Mouse (Mus musculus) forebrain, embryonic 13.5 days (tissue): Measurements from ENCODE around the gene Dscam. TPM values are rescaled to one million over a fixed set of nuclear protein-coding genes. Genes with fewer than 3 reads are reported as not detected.
A peak's percentile ranks its signal among the peaks of the same experiment; 100 is the strongest.

ENCODE experiments used
- ATAC-seq: fragments of 200-750 bp; cut with Nextera tagmentation; 2 replicates; pipeline ENCODE4 v1.8.0; 2017
- H3K27ac ChIP-seq: fragments of 300-500 bp; sonication (generic); 2 replicates; pipeline ENCODE4 v1.5.1; 2015; ENCODE audit warnings: inconsistent platforms, mild to moderate bottlenecking, moderate library complexity
- H3K27me3 ChIP-seq: fragments of 300-500 bp; sonication (generic); 2 replicates; pipeline ENCODE4 v1.6.1; 2015; ENCODE audit warnings: mild to moderate bottlenecking, inconsistent platforms
- H3K36me3 ChIP-seq: fragments of 300-500 bp; sonication (generic); 2 replicates; pipeline ENCODE4 v1.6.1; 2015; ENCODE audit warnings: mild to moderate bottlenecking, inconsistent platforms; ENCODE audit not compliant: poor library complexity, severe bottlenecking
- H3K4me1 ChIP-seq: fragments of 300-500 bp; sonication (generic); 2 replicates; pipeline ENCODE4 v1.6.1; 2015; ENCODE audit warnings: inconsistent platforms
- H3K4me2 ChIP-seq: fragments of 300-500 bp; sonication (generic); 2 replicates; pipeline ENCODE4 v1.6.1; 2015; ENCODE audit warnings: inconsistent platforms, mild to moderate bottlenecking, moderate library complexity
- H3K4me3 ChIP-seq: fragments of 300-500 bp; sonication (generic); 2 replicates; pipeline ENCODE4 v1.5.1; 2015; ENCODE audit warnings: mild to moderate bottlenecking, inconsistent platforms
- H3K9ac ChIP-seq: fragments of 300-500 bp; sonication (generic); 2 replicates; pipeline ENCODE4 v1.6.1; 2015; ENCODE audit warnings: mild to moderate bottlenecking, inconsistent platforms
- H3K9me3 ChIP-seq: fragments of 300-500 bp; sonication (generic); replicated peaks from 2 replicates; pipeline ENCODE4 v1.6.1; 2016; ENCODE audit warnings: inconsistent platforms
- WGBS: fragments of 180-500 bp; shearing (Covaris S2); methylation state at CpG from one replicate; pipeline ENCODE4 v1.1.7; 2015; 5-methylcytosine and 5-hydroxymethylcytosine counted together
- polyA plus RNA-seq: library from polyadenylated mRNA; unstranded; fragments of >200 nt; fragmentation: Nextera tagmentation; extraction: Ambion mirVana; gene quantifications from 2 replicates; pipeline ENCODE4 v1.2.1, GENCODE M21; 2015

Gene Dscam
- polyA plus RNA-seq, 1 experiment from 2014 or later: 3.5 TPM

GRCm38 (mm10) chr16:96779021-96779420, 391.5 kb downstream of the Dscam start:
- no peak overlapping the region for H3K4me2 ChIP-seq
- H3K9ac ChIP-seq: no peak overlapping the region
- no peaks in the 10 kb centered on the region for H3K9me3 ChIP-seq
- H3K36me3 ChIP-seq: no peaks in the 10 kb centered on the region
- H3K27me3 ChIP-seq: no peaks in the 10 kb centered on the region
- peak overlapping the region; percentile 65 for H3K27ac ChIP-seq
- H3K4me1 ChIP-seq: peaks cover 6% of the 10 kb centered on the region
- ATAC-seq: peak; percentile 89
- no peak overlapping the region for H3K4me3 ChIP-seq
- WGBS: 19% methylated on average over 5 of the region's 5 CpGs

- 92% methylated on average over 1 of the region's 1 CpGs for WGBS
- Histone ChIP-seq H3K4me2 (no peak overlapping the region), H3K36me3 (no peaks in the 10 kb centered on the region), H3K9ac (no peak overlapping the region), H3K4me3 (no peak overlapping the region), H3K9me3 (no peaks in the 10 kb centered on the region), H3K27me3 (no peaks in the 10 kb centered on the region), H3K4me1 (peaks cover 4% of the 10 kb centered on the region), H3K27ac (no peak overlapping the region)
- ATAC-seq: no peak
These were observed 396.3 kb downstream of the Dscam start for GRCm38 (mm10) chr16:96774245-96774644.

- Histone ChIP-seq H3K4me1 (0 out of 2 replicates have a peak, but pooled peaks cover 10% of the 10 kb centered on the region), H3K27me3 (no peaks in the 10 kb centered on the region), H3K36me3 (no peaks in the 10 kb centered on the region), H3K9ac (no peak overlapping the region), H3K27ac (peak overlapping the region; percentile 36), H3K9me3 (no peaks in the 10 kb centered on the region), H3K4me2 (no peak overlapping the region), H3K4me3 (no peak overlapping the region)
- peak; percentile 45; the same call in 1 of the 2 replicates for ATAC-seq
- WGBS: 74% methylated on average over 3 of the region's 3 CpGs
These were observed 402.6 kb downstream of the Dscam start for GRCm38 (mm10) chr16:96767985-96768384.

- H3K4me2 ChIP-seq: no peak overlapping the region
- 0 out of 2 replicates have a peak, but pooled peaks have one; percentile 41 for ATAC-seq
- no peak overlapping the region for H3K9ac ChIP-seq
- whole genome bisulfite sequencing: 30% methylated on average over 4 of the region's 4 CpGs
- no peak overlapping the region for H3K4me3 ChIP-seq
- H3K4me1 ChIP-seq: 0 out of 2 replicates have a peak, but pooled peaks cover 10% of the 10 kb centered on the region
- no peaks in the 10 kb centered on the region for H3K9me3 ChIP-seq
- H3K27me3 ChIP-seq: no peaks in the 10 kb centered on the region
- peak overlapping the region; percentile 36 for H3K27ac ChIP-seq
- no peaks in the 10 kb centered on the region for H3K36me3 ChIP-seq
These were observed 403.0 kb downstream of the Dscam start for GRCm38 (mm10) chr16:96767508-96767907.

- Histone ChIP-seq H3K4me3 (no peak overlapping the region), H3K4me1 (peaks cover 41% of the 10 kb centered on the region), H3K4me2 (peak overlapping the region; percentile 19; the same call in 1 of the 2 replicates), H3K27me3 (no peaks in the 10 kb centered on the region), H3K9ac (no peak overlapping the region), H3K9me3 (no peaks in the 10 kb centered on the region), H3K27ac (peak overlapping the region; percentile 51), H3K36me3 (no peaks in the 10 kb centered on the region)
- 18% methylated on average over 12 of the region's 12 CpGs for WGBS
- ATAC-seq: no peak; the same call in 1 of the 2 replicates
These were observed 409.3 kb downstream of the Dscam start for GRCm38 (mm10) chr16:96761225-96761624.

DNA sequence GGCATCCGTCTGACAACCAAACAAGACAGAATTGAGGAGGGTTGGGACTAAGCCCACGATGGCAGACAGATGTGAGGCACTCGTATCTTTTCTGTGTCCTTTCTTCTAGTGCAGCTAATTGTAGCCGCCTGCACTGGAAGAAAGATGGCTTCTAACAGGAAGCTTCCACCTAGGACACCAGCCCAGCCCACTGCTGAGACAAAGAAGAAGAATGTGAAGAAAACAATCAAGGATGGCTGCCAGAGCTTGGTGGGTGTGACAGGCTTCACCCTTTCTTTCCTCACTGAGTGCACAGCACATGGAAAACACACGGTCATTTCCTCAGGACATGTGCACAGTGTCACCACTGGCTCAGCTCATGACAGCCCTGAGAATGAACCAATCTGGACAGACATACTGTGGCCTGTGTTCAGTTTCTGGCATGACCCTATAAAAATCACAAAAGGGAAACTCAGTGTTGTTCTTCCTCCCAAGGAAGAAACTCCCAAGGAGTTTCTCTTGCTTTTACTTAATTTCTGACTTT, 411.4 kb downstream of the Dscam start:
- no peaks in the 10 kb centered on the region for H3K36me3 ChIP-seq
- 62% methylated on average over 5 of the region's 5 CpGs for WGBS
- H3K4me2 ChIP-seq: no peak overlapping the region
- no peak overlapping the region; the same call in 1 of the 2 replicates for H3K27ac ChIP-seq
- H3K4me3 ChIP-seq: no peak overlapping the region
- no peaks in the 10 kb centered on the region for H3K27me3 ChIP-seq
- no peaks in the 10 kb centered on the region for H3K9me3 ChIP-seq
- H3K9ac ChIP-seq: no peak overlapping the region
- peaks cover 49% of the 10 kb centered on the region for H3K4me1 ChIP-seq
- no peak for ATAC-seq

DNA sequence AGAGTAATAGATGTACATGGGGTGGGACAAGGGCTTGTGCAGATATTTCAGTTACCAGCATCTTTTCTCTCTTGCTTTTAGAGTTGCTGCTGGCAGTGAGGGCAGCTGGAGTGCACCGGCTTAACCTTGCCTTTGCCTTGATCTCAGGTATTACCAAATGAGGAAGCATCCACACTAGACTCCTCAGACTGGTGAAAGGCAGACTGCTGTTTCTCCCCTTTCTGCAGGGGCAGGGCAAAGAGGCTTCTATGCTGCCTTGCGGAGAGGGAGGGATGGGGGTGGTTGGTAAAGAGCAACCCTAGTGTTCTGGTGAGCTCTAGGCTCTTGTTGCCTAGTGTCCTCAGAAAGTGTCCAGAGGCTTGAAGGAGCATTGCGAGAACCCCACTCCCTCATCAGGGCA, 412.2 kb downstream of the Dscam start:
- Histone ChIP-seq H3K27ac (no peak overlapping the region), H3K27me3 (no peaks in the 10 kb centered on the region), H3K9ac (no peak overlapping the region), H3K9me3 (no peaks in the 10 kb centered on the region), H3K4me1 (peaks cover 57% of the 10 kb centered on the region), H3K4me3 (no peak overlapping the region), H3K4me2 (no peak overlapping the region), H3K36me3 (no peaks in the 10 kb centered on the region)
- WGBS: 61% methylated on average over 3 of the region's 3 CpGs
- ATAC-seq: no peak

- H3K36me3 ChIP-seq: no peaks in the 10 kb centered on the region
- 0 out of 2 replicates have a peak overlapping the region, but pooled peaks have one; percentile 22 for H3K4me2 ChIP-seq
- no peaks in the 10 kb centered on the region for H3K9me3 ChIP-seq
- 3% methylated on average over 9 of the region's 9 CpGs for WGBS
- H3K27me3 ChIP-seq: no peaks in the 10 kb centered on the region
- ATAC-seq: no peak
- no peak overlapping the region for H3K9ac ChIP-seq
- H3K27ac ChIP-seq: peak overlapping the region; percentile 31; the same call in 1 of the 2 replicates
- peaks cover 58% of the 10 kb centered on the region for H3K4me1 ChIP-seq
- no peak overlapping the region for H3K4me3 ChIP-seq
These were observed 412.8 kb downstream of the Dscam start for GRCm38 (mm10) chr16:96757588-96758313.

DNA sequence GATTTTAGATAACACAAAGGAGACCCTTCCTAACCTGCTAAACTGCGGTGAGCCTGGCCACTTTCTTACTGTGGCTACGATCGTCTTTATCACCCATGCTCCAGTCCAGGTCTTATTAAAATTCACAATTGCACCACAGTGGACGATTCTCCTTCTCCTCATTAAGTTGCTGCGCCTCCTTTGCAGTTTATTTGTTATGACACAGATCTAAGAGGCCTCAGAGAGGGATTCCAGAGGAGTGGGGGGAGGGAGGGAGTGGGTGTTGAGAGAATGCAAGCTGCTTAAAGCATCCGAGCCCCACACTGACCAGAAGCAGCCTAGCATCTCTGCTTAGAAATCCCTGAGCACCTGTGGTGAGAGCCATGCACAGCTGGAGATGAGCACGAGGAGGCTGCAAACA, 413.6 kb downstream of the Dscam start:
- Histone ChIP-seq H3K36me3 (no peaks in the 10 kb centered on the region), H3K27me3 (no peaks in the 10 kb centered on the region), H3K9ac (0 out of 2 replicates have a peak overlapping the region, but pooled peaks have one; percentile 12), H3K4me1 (peaks cover 58% of the 10 kb centered on the region), H3K4me3 (no peak overlapping the region), H3K27ac (peak overlapping the region; percentile 31; the same call in 1 of the 2 replicates), H3K9me3 (no peaks in the 10 kb centered on the region), H3K4me2 (0 out of 2 replicates have a peak overlapping the region, but pooled peaks have one; percentile 6)
- ATAC-seq: peak; percentile 46
- 3% methylated on average over 7 of the region's 7 CpGs for WGBS

DNA sequence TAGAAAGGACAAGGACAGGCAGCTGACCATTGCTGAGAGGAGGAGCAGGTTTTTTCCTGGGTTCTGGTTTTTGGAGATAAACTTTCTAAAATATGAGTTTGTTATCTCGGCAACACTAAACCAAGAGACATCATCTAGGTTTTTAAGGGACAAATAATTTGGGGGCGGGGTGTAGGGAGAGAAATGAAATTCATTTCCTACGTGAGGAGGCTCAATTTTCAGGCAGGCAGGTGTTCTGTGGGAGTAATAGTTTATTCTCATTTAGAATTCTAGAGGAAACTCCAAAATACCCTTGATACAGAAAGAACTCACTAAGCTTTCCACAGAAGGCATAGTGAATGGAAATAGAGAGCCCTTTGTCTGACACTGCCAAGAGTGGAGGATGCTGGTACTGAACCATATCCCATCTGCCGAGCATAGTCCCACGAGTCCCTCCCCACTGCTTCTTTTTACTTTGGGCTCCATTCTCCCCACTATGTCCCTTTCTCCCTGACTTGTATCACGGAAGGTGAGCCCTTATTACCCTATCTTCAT, 415.5 kb downstream of the Dscam start:
- 65% methylated on average over 6 of the region's 6 CpGs for WGBS
- H3K4me1 ChIP-seq: peaks cover 47% of the 10 kb centered on the region
- H3K27me3 ChIP-seq: no peaks in the 10 kb centered on the region
- no peak overlapping the region for H3K27ac ChIP-seq
- ATAC-seq: no peak
- H3K9ac ChIP-seq: no peak overlapping the region
- H3K4me2 ChIP-seq: no peak overlapping the region
- no peaks in the 10 kb centered on the region for H3K9me3 ChIP-seq
- H3K36me3 ChIP-seq: no peaks in the 10 kb centered on the region
- H3K4me3 ChIP-seq: no peak overlapping the region

DNA sequence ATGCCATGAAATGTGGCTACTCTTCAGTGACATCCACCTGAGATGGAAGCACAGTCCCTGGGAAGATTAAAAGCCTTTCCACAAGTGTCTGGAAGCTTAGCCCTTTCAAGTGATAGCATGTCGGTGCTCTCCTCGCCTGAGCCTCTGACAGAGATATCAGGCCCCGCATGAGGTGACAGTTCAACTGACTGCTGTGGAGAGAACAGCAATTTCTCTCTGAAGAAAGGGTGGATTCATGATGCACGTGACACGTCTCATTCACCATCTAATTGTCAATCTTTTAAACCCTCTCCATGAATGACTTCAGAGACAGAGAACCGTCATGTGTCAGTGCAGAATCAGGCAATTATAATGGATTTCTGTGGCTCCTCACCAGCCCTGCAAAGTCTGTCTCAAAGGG, 416.2 kb downstream of the Dscam start:
- H3K36me3 ChIP-seq: no peaks in the 10 kb centered on the region
- no peak overlapping the region for H3K9ac ChIP-seq
- no peaks in the 10 kb centered on the region for H3K27me3 ChIP-seq
- H3K4me1 ChIP-seq: peaks cover 47% of the 10 kb centered on the region
- H3K27ac ChIP-seq: no peak overlapping the region
- 36% methylated on average over 6 of the region's 6 CpGs for WGBS
- ATAC-seq: peak; percentile 44; the same call in 1 of the 2 replicates
- H3K4me2 ChIP-seq: no peak overlapping the region
- H3K4me3 ChIP-seq: no peak overlapping the region
- no peaks in the 10 kb centered on the region for H3K9me3 ChIP-seq

GRCm38 (mm10) chr16:96753781-96754173, 416.8 kb downstream of the Dscam start:
- peaks cover 42% of the 10 kb centered on the region for H3K4me1 ChIP-seq
- no peak for ATAC-seq
- no peak overlapping the region for H3K4me3 ChIP-seq
- H3K9me3 ChIP-seq: no peaks in the 10 kb centered on the region
- H3K36me3 ChIP-seq: no peaks in the 10 kb centered on the region
- no peaks in the 10 kb centered on the region for H3K27me3 ChIP-seq
- no peak overlapping the region for H3K9ac ChIP-seq
- WGBS: 42% methylated on average over 4 of the region's 4 CpGs
- H3K27ac ChIP-seq: peak overlapping the region; percentile 25; the same call in 1 of the 2 replicates
- H3K4me2 ChIP-seq: no peak overlapping the region
